Mouse (Mus musculus) C2C12 (cell line): ENCODE data around the gene Tmem167.

Experiments used
- CTCF ChIP-seq: IDR thresholded peaks from one replicate; pipeline ENCODE4 v1.5.1; 2011; ENCODE audit not compliant: control insufficient read depth, insufficient read depth, insufficient read length
- FOSL1 ChIP-seq: IDR thresholded peaks from one replicate; pipeline ENCODE4 v1.8.0; 2011; ENCODE audit warnings: mild to moderate bottlenecking, low read length; ENCODE audit not compliant: poor library complexity, insufficient read depth, severe bottlenecking
- MAX ChIP-seq: IDR thresholded peaks from one replicate; pipeline ENCODE4 v1.6.1; 2011; ENCODE audit warnings: mild to moderate bottlenecking, control low read depth
- MYOD1 ChIP-seq: IDR thresholded peaks from one replicate; pipeline ENCODE4 v1.6.1; 2011; ENCODE audit warnings: low read depth; ENCODE audit not compliant: control insufficient read depth, insufficient read length
- MYOG ChIP-seq: IDR thresholded peaks from one replicate; pipeline ENCODE4 v1.6.1; 2011; ENCODE audit not compliant: control insufficient read depth, insufficient read length; ENCODE audit errors: extremely low read depth
- USF1 ChIP-seq: IDR thresholded peaks from one replicate; pipeline ENCODE4 v1.6.1; 2011; ENCODE audit warnings: low read depth, mild to moderate bottlenecking, control low read depth, moderate library complexity

DNA sequence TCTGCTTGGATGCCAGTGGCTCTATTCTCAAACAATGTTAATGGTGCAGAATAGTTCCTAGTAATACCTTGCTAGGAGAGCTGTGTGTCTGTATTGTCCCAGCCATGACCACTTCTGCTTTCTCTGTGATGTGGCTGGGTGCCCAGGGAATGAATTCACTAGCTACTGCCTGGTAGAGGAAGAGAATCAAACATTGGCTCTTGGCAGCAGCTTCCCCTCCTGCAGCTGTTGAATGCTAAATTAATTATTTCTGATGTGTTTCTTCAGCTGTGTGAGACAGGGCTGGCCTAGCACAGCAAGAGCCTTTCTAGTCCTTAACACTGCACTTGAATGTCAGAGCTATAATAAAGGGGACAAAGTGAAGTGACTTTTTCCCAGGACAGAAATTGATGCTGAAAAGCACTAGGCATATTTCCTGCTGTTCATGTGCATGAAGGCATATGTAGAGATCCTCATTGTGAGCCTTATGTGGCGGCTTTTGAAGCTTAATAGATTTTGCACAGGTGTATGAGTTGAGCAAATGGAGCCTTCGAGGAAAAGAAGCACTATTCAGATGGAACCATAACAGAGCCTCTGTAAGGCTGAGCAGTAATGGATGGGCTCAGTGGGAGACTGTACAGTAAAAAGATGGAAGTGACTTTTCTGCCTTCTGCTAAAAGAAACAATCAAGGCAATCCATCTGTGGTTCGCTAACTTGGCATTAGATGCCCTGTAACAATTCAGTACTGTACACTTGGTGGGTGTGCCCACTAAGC is 47.4 kb downstream of the Tmem167 start:
- TF ChIP-seq MAX (no peak), CTCF (no peak), MYOD1 (no peak), MYOG (no peak), USF1 (no peak), FOSL1 (no peak)
